Mouse (Mus musculus): ENCODE results near the gene Sf3b3.

DNA sequence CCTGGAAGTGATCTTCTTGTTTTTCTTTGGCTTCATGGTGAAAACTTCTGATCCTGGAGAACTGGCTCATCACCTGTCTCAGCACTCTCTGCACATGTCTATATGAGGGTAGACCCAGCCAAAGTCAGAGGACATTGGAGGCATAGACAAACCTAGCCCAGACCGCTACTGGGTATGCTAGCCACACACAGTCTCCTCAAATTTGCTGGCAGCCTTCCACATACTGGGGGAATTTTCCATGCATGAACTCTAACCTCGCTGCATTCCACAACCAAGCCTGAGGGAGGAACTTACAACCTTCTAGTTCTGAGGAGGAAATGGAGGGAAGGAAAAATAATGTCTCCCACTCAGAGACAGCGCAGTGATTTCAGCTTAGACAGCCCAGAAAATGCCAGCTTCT is 72.5 kb downstream of the Sf3b3 start:
- no peak for TF ChIP-seq CTCF (IDR thresholded peaks at IDR 0.05; ENCODE audit: borderline replicate concordance, extremely low read depth, insufficient read depth, insufficient read length)
- no peak for TF ChIP-seq POLR2A (IDR thresholded peaks at IDR 0.05; ENCODE audit: borderline replicate concordance, extremely low read depth, insufficient read depth, insufficient read length, poor library complexity, severe bottlenecking)
